Mouse (Mus musculus) c-Kit-positive CD71-negative TER-119-negative erythroid progenitor cells, embryonic 14.5 days (primary cell): ENCODE results near the gene Gm2916.
"Not testable (repeated sequence)": the region's sequence is repeated elsewhere in the genome, so short reads cannot be mapped to it uniquely, and the experiment has no call there.

Experiments used
- DNase-seq: peaks from one replicate; pipeline ENCODE4 v3.0.0-alpha.2; 2013; ENCODE audit warnings: low read depth

Gm2916 gene

GRCm38 (mm10) chr14:3883872-3884271 is at the start of gene Gm2916:
Gene Gm2916, plus strand, starts transcription at chr14:3884172.
- not testable (repeated sequence) for DNase-seq

GRCm38 (mm10) chr14:3845945-3846344 is 38.0 kb upstream of the Gm2916 start, which contains the start of gene Gm3033:
Gene Gm3033, plus strand, starts transcription at chr14:3846245.
- DNase-seq, result not testable (repeated sequence)

- not testable (repeated sequence) for DNase-seq
Measured at GRCm38 (mm10) chr14:3931456-3931855, 47.5 kb downstream of the Gm2916 start, which contains the start of gene Gm3029. Gene Gm3029, plus strand, starts transcription at chr14:3931756.

GRCm38 (mm10) chr14:3963247-3963646 is 79.3 kb downstream of the Gm2916 start, which contains the start of gene Gm3095:
Gene Gm3095, plus strand, starts transcription at chr14:3963547.
- DNase-seq, result not testable (repeated sequence)
